Mouse (Mus musculus): Measurements from ENCODE around the gene Tsc2. TPM values are rescaled to one million over a fixed set of nuclear protein-coding genes. Genes with fewer than 3 reads are reported as not detected.
"Not testable (repeated sequence)": the region's sequence is repeated elsewhere in the genome, so short reads cannot be mapped to it uniquely, and the experiment has no call there.

Gene Tsc2
- 49.9 and 54.0 TPM in 2 replicates for polyA plus RNA-seq (2015; fragmentation: Nextera tagmentation; extraction: Ambion mirVana)

DNA sequence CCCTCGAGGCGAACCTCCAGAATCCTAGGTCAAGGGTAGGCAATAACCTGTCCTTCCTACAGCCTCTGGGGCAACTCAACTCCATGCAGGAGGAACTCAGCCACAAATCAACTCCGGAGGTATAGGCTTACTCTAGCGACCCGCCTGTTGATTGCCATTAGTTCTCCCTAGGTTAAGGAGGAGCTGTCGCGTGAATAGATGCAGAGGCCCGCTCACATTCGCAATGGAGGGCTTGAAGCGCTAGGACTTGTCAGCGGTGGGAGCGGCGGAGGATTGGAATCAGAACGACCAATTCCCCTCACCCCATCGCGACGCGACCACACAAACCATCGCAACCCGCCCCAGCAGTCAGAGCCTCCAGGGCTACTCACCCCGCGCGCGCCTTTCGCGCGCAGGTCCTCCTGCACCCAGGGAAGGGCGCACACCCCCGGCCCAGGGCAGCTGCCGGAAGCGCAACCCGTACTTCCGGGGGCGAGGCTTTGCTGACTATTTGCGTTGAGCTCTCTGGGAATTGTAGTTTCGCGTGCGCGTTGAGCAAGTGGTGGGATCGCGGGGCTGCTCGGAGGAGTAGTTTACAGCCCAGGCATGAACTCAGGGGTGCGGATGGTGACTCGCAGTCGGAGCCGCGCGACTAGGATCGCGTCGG, at the start of gene Tsc2, which contains the start of gene Nthl1:
Gene Tsc2, minus strand, starts transcription at position 464 of the 646 bp plus-strand sequence.
Gene Nthl1, plus strand, starts transcription at position 514 of the 646 bp plus-strand sequence.
- peak; percentile 85 for ATAC-seq (ENCODE audit: insufficient number of reproducible peaks, low FRiP score, low TSS enrichment, low read depth)
- Histone ChIP-seq H3K4me3 (peak within 1 kb of the TSS; percentile 55), H3K27me3 (no peaks in the 10 kb centered on the region), H3K9ac (peak within 1 kb of the TSS; percentile 52), H3K9me3 (no peaks in the 10 kb centered on the region), H3K4me1 (peaks cover 31% of the 10 kb centered on the region), H3K4me2 (peak within 1 kb of the TSS; percentile 81), H3K36me3 (peaks cover 41% of the 10 kb centered on the region), H3K27ac (peak within 1 kb of the TSS; percentile 96)
- WGBS: under 1% methylated on average over 51 of the region's 51 CpGs

DNA sequence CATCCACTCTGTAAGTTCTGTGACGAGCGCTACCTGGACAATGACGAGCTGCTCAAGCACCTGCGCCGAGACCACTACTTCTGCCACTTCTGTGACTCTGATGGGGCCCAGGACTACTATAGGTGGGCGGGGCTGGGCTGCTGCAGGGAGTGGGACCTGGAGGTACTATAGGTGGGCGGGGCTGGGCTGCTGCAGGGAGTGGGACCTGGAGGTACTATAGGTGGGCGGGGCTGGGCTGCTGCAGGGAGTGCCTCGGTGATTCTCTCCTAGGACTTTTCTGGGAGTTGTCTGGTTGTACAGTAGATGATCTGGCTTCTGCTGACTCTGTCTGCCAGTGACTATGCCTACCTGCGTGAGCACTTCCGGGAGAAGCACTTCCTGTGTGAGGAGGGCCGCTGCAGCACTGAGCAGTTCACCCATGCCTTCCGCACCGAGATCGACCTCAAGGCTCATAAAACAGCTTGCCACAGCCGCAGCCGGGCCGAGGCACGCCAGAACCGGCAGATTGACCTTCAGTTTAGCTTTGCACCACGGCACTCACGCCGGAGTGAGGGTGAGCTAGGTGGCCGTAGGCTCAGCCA, 45.2 kb upstream of the Tsc2 start:
- Histone ChIP-seq H3K27me3 (no peaks in the 10 kb centered on the region), H3K27ac (peak overlapping the region; percentile 5; the same call in 1 of the 2 replicates), H3K4me2 (no peak overlapping the region), H3K36me3 (peaks cover 58% of the 10 kb centered on the region), H3K4me1 (peaks cover 14% of the 10 kb centered on the region; the same call in 1 of the 2 replicates), H3K9ac (no peak overlapping the region), H3K4me3 (no peak overlapping the region), H3K9me3 (no peaks in the 10 kb centered on the region)
- 0 out of 2 replicates have a peak, but pooled peaks have one; percentile 17 for ATAC-seq (ENCODE audit: insufficient number of reproducible peaks, low FRiP score, low TSS enrichment, low read depth)
- 82% methylated on average over 24 of the region's 24 CpGs for WGBS

DNA sequence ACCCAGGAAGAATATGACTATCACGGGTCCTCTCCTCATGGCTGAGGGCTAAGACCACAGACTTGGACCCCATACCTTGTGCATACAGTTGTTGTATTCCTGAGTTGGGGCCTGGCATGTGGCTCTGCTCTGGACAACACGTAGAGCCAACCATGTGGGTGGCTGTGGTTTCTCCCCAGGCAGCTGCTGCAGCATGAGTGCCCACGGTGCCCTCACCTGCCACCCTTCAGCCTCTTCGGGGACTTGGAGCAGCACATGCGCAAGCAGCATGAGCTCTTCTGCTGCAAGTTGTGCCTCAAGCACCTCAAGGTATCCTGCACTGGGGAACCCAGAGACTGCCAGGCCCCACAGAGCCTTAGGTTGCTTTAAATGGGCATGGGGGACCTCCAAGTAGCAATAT, 44.4 kb upstream of the Tsc2 start:
- H3K27ac ChIP-seq: no peak overlapping the region
- no peaks in the 10 kb centered on the region for H3K9me3 ChIP-seq
- WGBS: 94% methylated on average over 5 of the region's 5 CpGs
- H3K4me1 ChIP-seq: peaks cover 19% of the 10 kb centered on the region
- no peaks in the 10 kb centered on the region for H3K27me3 ChIP-seq
- no peak overlapping the region for H3K4me2 ChIP-seq
- H3K4me3 ChIP-seq: no peak overlapping the region
- ATAC-seq (ENCODE audit: insufficient number of reproducible peaks, low FRiP score, low TSS enrichment, low read depth): no peak
- no peak overlapping the region for H3K9ac ChIP-seq
- H3K36me3 ChIP-seq: peaks cover 54% of the 10 kb centered on the region

DNA sequence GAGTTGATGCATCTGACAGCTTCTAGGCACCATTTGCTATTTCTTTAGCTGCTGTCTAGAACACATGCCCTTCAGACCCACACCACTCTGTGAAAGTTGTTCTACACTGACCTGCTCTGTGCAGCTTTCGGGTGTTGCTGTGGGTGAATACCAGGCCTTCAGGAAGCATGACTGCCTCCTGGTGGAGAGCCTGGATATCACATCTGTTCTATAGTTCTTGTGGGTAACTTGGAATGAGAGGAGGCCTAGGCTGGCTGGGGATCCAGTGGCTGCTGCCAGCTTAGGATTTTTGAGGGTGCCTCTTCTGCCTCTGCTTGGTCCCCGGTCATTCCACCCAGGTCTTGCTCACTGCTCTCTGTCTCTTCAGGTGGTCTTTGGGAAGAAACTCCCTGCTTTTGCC, 43.8 kb upstream of the Tsc2 start:
- no peak overlapping the region for H3K27ac ChIP-seq
- no peak overlapping the region for H3K4me3 ChIP-seq
- H3K36me3 ChIP-seq: peaks cover 47% of the 10 kb centered on the region
- H3K9me3 ChIP-seq: no peaks in the 10 kb centered on the region
- H3K4me2 ChIP-seq: no peak overlapping the region
- H3K27me3 ChIP-seq: no peaks in the 10 kb centered on the region
- no peak overlapping the region for H3K9ac ChIP-seq
- 60% methylated on average over 2 of the region's 2 CpGs for WGBS
- no peak for ATAC-seq (ENCODE audit: insufficient number of reproducible peaks, low FRiP score, low TSS enrichment, low read depth)
- peaks cover 26% of the 10 kb centered on the region for H3K4me1 ChIP-seq

DNA sequence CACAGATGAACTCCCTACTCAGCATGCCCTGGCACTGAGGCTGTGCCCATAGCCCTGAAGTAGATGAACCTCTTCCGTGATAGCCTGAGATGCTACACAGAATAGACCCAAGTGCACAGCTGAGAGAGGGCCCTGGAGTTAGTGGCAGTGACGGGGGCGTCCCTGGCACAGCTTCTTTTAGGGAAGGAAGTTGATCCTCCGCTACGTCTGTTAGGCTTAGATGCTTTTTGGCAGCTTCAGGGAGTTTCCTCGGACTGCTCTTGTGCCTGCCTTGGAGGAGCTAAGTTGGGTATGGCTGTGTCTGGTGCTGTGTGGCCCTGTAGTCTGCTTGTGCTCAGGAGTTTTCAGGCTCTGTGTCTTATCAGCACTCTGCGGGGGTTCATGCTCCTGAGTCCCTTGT, 41.8 kb upstream of the Tsc2 start:
- 80% methylated on average over 7 of the region's 7 CpGs for WGBS
- no peak overlapping the region for H3K4me3 ChIP-seq
- peaks cover 28% of the 10 kb centered on the region for H3K36me3 ChIP-seq
- no peak overlapping the region for H3K4me2 ChIP-seq
- H3K27ac ChIP-seq: no peak overlapping the region
- ATAC-seq (ENCODE audit: insufficient number of reproducible peaks, low FRiP score, low TSS enrichment, low read depth): no peak
- peaks cover 37% of the 10 kb centered on the region for H3K4me1 ChIP-seq
- no peak overlapping the region for H3K9ac ChIP-seq
- no peaks in the 10 kb centered on the region for H3K9me3 ChIP-seq
- no peaks in the 10 kb centered on the region for H3K27me3 ChIP-seq

DNA sequence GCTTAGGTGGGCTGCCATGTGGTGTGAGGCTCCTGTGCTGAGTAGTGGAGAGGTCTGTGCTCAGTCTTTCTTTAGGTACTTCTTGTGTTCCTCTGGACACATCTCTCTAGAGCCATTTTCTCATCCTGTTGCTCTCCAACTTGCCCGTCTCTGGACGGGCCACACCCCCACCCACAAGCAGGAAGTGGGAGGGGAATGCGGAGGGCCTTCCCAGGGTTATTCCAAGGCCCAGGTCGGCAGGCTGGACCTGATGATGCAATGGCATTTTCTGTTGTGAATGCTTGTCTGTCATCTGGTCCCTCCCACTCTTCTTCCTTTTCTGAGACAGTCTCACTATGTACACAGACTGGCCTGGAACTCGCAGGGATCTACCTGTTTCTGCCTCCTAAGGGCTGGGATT, 39.7 kb upstream of the Tsc2 start:
- Histone ChIP-seq H3K4me2 (0 out of 2 replicates have a peak overlapping the region, but pooled peaks have one; percentile 10), H3K27ac (no peak overlapping the region), H3K27me3 (no peaks in the 10 kb centered on the region), H3K9ac (no peak overlapping the region), H3K4me1 (peaks cover 44% of the 10 kb centered on the region), H3K9me3 (no peaks in the 10 kb centered on the region), H3K36me3 (peaks cover 7% of the 10 kb centered on the region), H3K4me3 (no peak overlapping the region)
- no peak for ATAC-seq (ENCODE audit: insufficient number of reproducible peaks, low FRiP score, low TSS enrichment, low read depth)
- WGBS: 28% methylated on average over 5 of the region's 5 CpGs

DNA sequence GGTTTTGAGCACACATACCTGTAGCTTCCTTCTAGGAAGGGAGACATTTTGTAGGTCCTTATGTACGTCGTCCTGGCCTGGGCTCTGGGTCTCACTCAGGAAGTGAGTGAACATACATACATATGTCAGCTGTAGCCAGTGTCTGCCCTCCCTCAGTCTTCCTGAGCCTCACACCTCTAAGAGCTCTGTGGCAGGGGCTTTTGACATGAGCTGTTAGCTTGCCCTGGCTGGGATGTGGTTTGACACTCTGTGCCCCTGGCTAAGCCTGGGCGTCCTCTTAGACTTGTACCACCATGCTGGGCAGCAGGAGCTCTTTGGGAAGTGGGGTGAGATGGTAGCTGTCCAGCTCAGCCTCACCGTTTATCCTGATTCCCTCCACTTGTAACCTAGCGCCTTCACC, 38.9 kb upstream of the Tsc2 start:
- Histone ChIP-seq H3K4me1 (peaks cover 44% of the 10 kb centered on the region), H3K4me2 (peak overlapping the region; percentile 74), H3K36me3 (no peaks in the 10 kb centered on the region), H3K9ac (no peak overlapping the region), H3K4me3 (0 out of 2 replicates have a peak overlapping the region, but pooled peaks have one; percentile 67), H3K27me3 (no peaks in the 10 kb centered on the region), H3K27ac (no peak overlapping the region), H3K9me3 (no peaks in the 10 kb centered on the region)
- WGBS: 72% methylated on average over 5 of the region's 5 CpGs
- no peak for ATAC-seq (ENCODE audit: insufficient number of reproducible peaks, low FRiP score, low TSS enrichment, low read depth)

DNA sequence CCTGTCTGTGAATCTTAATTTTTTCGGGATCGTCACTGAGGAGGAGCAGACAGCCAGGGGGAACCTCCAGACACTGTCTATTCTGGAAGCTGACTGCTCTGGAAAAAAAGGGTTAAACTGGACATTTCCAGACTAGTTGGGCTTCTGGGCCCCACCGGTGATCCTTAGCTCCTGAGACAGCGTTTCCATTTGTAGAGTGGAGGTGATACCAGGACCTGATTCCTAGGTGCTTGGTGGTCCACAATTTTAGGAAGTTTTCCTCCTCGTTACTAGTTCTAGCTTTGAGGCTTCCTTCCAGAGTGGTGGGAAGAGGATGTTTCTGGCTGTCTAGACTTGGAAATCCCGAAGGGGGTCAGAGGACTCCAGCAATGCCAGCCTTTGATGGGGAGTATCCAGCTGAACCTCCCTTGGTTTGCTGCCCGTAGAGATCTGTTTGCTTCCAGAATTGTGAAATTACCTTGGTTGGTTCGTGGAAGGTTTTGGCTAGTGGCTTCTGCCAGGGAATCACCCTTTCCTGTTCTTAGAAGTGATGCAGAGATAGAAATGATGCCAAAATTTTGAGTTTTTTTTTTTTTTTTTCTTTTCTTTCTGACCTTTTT, 37.9 kb upstream of the Tsc2 start:
- no peaks in the 10 kb centered on the region for H3K9me3 ChIP-seq
- H3K9ac ChIP-seq: peak overlapping the region; percentile 91
- peak overlapping the region; percentile 74 for H3K27ac ChIP-seq
- no peak for ATAC-seq (ENCODE audit: insufficient number of reproducible peaks, low FRiP score, low TSS enrichment, low read depth)
- no peaks in the 10 kb centered on the region for H3K27me3 ChIP-seq
- H3K4me1 ChIP-seq: peaks cover 44% of the 10 kb centered on the region
- 7% methylated on average over 8 of the region's 8 CpGs for WGBS
- H3K4me3 ChIP-seq: peak overlapping the region; percentile 67
- no peaks in the 10 kb centered on the region for H3K36me3 ChIP-seq
- peak overlapping the region; percentile 74 for H3K4me2 ChIP-seq

DNA sequence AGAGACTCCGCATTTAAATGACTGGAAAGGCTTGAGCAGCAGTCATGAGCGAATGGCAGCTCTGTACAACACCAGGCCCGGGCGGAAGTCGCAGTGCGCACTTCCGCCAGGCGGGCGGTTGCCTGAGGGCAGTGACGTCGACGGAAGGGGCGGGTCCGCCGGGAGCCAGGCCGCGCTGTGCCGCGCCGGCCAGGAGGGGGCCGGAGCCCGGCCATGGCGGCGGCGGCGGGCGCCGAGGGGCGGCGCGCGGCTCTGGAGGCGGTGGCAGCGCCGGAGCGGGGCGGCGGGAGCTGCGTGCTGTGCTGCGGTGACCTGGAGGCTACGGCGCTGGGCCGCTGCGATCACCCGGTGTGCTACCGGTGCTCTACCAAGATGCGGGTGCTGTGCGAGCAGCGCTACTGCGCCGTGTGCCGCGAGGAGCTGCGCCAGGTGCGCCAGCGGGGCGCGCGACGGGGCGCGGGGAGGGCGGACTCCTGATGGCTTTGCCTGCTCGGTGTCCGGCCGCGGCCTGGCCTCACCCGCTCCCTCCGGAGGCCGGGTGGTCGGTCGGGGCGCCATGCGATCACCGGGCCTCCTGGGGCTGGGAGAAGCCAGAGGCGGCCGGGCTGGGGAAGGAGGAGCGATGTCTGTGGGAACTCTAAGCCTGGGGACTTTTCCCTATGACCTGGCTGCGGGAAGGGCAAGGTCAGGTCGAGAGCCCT, 37.3 kb upstream of the Tsc2 start, which contains the start of gene Zfp598:
Gene Zfp598, plus strand, starts transcription at position 143 of the 701 bp plus-strand sequence.
- Histone ChIP-seq H3K4me2 (peak within 1 kb of the TSS; percentile 74), H3K4me1 (peaks cover 44% of the 10 kb centered on the region), H3K9ac (peak within 1 kb of the TSS; percentile 91), H3K4me3 (peak within 1 kb of the TSS; percentile 67), H3K27ac (peak within 1 kb of the TSS; percentile 74), H3K27me3 (no peaks in the 10 kb centered on the region), H3K9me3 (no peaks in the 10 kb centered on the region), H3K36me3 (no peaks in the 10 kb centered on the region)
- under 1% methylated on average over 78 of the region's 80 CpGs for WGBS
- ATAC-seq (ENCODE audit: insufficient number of reproducible peaks, low FRiP score, low TSS enrichment, low read depth): peak; percentile 95

DNA sequence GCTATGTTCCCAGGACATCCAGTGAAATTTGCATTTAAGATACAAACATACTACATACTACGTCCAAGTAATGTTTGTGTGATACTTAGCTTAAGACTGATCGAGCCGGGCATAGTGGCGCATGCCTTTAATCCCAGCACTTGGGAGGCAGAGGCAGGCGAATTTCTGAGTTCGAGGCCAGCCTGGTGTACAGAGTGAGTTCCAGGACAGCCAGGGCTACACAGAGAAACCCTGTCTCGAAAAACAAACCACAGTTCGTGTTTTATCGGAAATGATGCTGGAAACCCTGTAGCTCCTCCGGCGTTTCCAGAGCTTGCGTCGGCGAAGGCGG, 36.7 kb upstream of the Tsc2 start:
- H3K9ac ChIP-seq: peak overlapping the region; percentile 91; the same call in 1 of the 2 replicates
- not testable (repeated sequence) for H3K9me3 ChIP-seq; ATAC-seq (ENCODE audit: insufficient number of reproducible peaks, low FRiP score, low TSS enrichment, low read depth); H3K27me3 ChIP-seq; H3K36me3 ChIP-seq
- peaks cover 39% of the 10 kb centered on the region for H3K4me1 ChIP-seq
- H3K4me3 ChIP-seq: peak overlapping the region; percentile 67
- peak overlapping the region; percentile 74 for H3K4me2 ChIP-seq
- H3K27ac ChIP-seq: peak overlapping the region; percentile 74
- 10% methylated on average over 15 of the region's 15 CpGs for WGBS

DNA sequence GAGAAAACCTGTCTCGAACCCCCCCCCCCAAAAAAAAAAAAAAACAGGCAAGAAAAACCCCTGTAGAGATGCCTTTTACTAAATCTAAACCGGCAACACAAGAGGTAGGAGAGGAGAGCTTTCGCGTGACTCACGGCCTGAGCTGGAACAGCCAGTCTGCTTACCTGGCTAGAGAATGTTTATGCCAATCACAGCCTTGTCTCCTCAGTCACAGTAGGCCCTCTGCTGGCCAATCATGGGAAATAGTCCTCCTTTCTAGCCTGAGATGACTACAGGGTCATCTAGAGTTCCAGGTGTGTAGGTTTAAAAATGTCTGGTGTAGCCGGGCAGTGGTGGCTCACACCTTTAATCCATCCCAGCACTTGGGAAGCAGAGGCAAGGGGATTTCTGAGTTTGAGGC, 35.0 kb upstream of the Tsc2 start:
- Histone ChIP-seq H3K9me3 (no peaks in the 10 kb centered on the region), H3K4me1 (peaks cover 30% of the 10 kb centered on the region), H3K27ac (no peak overlapping the region), H3K27me3 (no peaks in the 10 kb centered on the region), H3K4me2 (no peak overlapping the region), H3K36me3 (no peaks in the 10 kb centered on the region), H3K4me3 (no peak overlapping the region), H3K9ac (no peak overlapping the region)
- no peak for ATAC-seq (ENCODE audit: insufficient number of reproducible peaks, low FRiP score, low TSS enrichment, low read depth)
- 25% methylated on average over 6 of the region's 6 CpGs for WGBS
